Mouse (Mus musculus): ENCODE data around the gene Top2a. TPM values are rescaled to one million over a fixed set of nuclear protein-coding genes. Genes with fewer than 3 reads are reported as not detected.
A peak's percentile ranks its signal among the peaks of the same experiment; 100 is the strongest.

Top2a gene
- polyA plus RNA-seq, 1 experiment, result 227 TPM

- H3K4me1 ChIP-seq (ENCODE audit: control insufficient read depth, insufficient read depth, low read length), result peaks cover 40% of the 10 kb centered on the region
- H3K27ac ChIP-seq (ENCODE audit: insufficient read depth, low read length), result peak overlapping the region; percentile 90
- H3K4me3 ChIP-seq (ENCODE audit: insufficient read depth, low read length), result no peak overlapping the region
- TF ChIP-seq POLR2A (IDR thresholded peaks at IDR 0.05; ENCODE audit: low read depth, low read length), result no peak
- TF ChIP-seq CTCF (IDR thresholded peaks at IDR 0.05; ENCODE audit: borderline replicate concordance, insufficient read depth, low read length), result no peak
Measured at GRCm38 (mm10) chr11:98944897-98945604, 78.9 kb downstream of the Top2a start.

DNA sequence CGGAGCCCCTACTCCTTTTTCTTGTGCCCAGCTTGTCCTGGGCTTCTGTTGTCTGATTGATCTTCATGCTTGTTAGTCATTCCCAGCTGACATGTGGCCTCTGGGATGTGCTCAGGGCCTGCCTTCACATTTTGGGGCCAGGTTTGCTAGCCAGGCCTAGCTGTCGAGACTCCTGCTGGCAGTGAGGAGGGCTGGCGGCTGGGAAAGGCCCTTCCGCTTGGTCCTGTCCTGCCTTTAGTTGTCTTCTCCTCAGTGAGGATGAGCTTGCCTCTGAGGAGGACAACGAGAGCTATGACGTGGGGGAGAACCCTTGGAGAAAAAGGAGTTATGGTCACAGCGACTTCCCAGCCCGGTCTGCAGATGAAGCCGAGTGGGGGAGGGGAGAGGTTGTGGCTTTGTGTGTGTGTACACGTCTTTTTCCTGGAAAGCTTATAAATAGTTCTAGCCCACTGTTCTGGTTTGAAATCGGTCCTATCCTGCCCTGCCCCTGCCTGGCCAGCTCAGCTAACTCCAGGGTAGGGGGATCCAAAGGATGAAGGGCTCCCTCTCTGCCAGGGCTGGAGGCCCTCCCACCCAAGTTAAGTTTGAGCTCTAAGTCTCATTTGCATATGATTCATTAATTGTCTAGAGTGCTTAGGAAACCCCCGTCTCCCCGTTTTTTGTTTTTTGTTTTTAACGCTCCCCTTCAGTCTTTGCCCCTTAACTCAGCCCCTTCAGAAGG is 80.1 kb downstream of the Top2a start:
- TF ChIP-seq CTCF (IDR thresholded peaks at IDR 0.05; ENCODE audit: borderline replicate concordance, insufficient read depth, low read length) (no peak), POLR2A (IDR thresholded peaks at IDR 0.05; ENCODE audit: low read depth, low read length) (no peak)
- Histone ChIP-seq H3K4me3 (ENCODE audit: insufficient read depth, low read length) (no peak overlapping the region), H3K27ac (ENCODE audit: insufficient read depth, low read length) (peak overlapping the region; percentile 90), H3K4me1 (ENCODE audit: control insufficient read depth, insufficient read depth, low read length) (peaks cover 40% of the 10 kb centered on the region)

Other genes starting within 250 kb of the Top2a start
- 18.7 and 23.7 TPM in 2 replicates for gene Nr1d1, start 248.9 kb downstream of the Top2a start, polyA plus RNA-seq (2011; ENCODE audit: insufficient read length, low read depth, missing spikeins)
- gene Msl1, start 228.7 kb downstream of the Top2a start, polyA plus RNA-seq (2011; ENCODE audit: insufficient read length, low read depth, missing spikeins), result 77.7 and 83.8 TPM in 2 replicates
- gene Casc3, start 219.3 kb downstream of the Top2a start, polyA plus RNA-seq (2011; ENCODE audit: insufficient read length, low read depth, missing spikeins), result 29.7 and 36.7 TPM in 2 replicates
- gene Rapgefl1, start 187.4 kb downstream of the Top2a start, polyA plus RNA-seq (2011; ENCODE audit: insufficient read length, low read depth, missing spikeins), result 1.6 and 2.0 TPM in 2 replicates
- 10.7 and 11.4 TPM in 2 replicates for gene Wipf2, start 160.6 kb downstream of the Top2a start, polyA plus RNA-seq (2011; ENCODE audit: insufficient read length, low read depth, missing spikeins)
- gene Cdc6, start 116.4 kb downstream of the Top2a start, polyA plus RNA-seq (2011; ENCODE audit: insufficient read length, low read depth, missing spikeins), result 7.4 and 11.8 TPM in 2 replicates
- 26.8 and 28.2 TPM in 2 replicates for gene Rara, start 96.4 kb downstream of the Top2a start, polyA plus RNA-seq (2011; ENCODE audit: insufficient read length, low read depth, missing spikeins)
- not detected in 2 replicates for gene Gjd3, start 41.2 kb downstream of the Top2a start, polyA plus RNA-seq (2011; ENCODE audit: insufficient read length, low read depth, missing spikeins)
- 212 and 419 TPM in 2 replicates for gene Igfbp4, start 17.1 kb upstream of the Top2a start, polyA plus RNA-seq (2011; ENCODE audit: insufficient read length, low read depth, missing spikeins)
- gene Tns4, start 65.1 kb upstream of the Top2a start, polyA plus RNA-seq (2011; ENCODE audit: insufficient read length, low read depth, missing spikeins), result not detected in 2 replicates
- not detected in 2 replicates for gene Ccr7, start 130.9 kb upstream of the Top2a start, polyA plus RNA-seq (2011; ENCODE audit: insufficient read length, low read depth, missing spikeins)
- 137 and 154 TPM in 2 replicates for gene Smarce1, start 206.8 kb upstream of the Top2a start, polyA plus RNA-seq (2011; ENCODE audit: insufficient read length, low read depth, missing spikeins)
- gene Krt222, start 219.9 kb upstream of the Top2a start, polyA plus RNA-seq (2011; ENCODE audit: insufficient read length, low read depth, missing spikeins), result 0.49 TPM in 1 of 2 replicates, not detected in the other